Mouse (Mus musculus) G1E-ER4 (cell line): Measurements from ENCODE around the gene Osbpl8. TPM values are rescaled to one million over a fixed set of nuclear protein-coding genes. Genes with fewer than 3 reads are reported as not detected.

ENCODE experiments used
- GATA1 ChIP-seq: IDR thresholded peaks from one replicate; pipeline ENCODE4 v1.8.0; 2012; ENCODE audit warnings: low read length, inconsistent platforms
- polyA plus RNA-seq: library from polyadenylated mRNA; stranded (reverse); fragments of >175 nt; gene quantifications from 2 replicates; pipeline ENCODE4 v1.2.3, GENCODE M21; 2012

The Osbpl8 gene
- polyA plus RNA-seq, 1 experiment: 6.6 TPM

- TF ChIP-seq GATA1: no peak
Measured at GRCm38 (mm10) chr10:111343555-111343954, 179.0 kb downstream of the Osbpl8 start.

Other genes starting within 250 kb of the Osbpl8 start
- gene Csrp2, start 245.0 kb upstream of the Osbpl8 start, polyA plus RNA-seq: not detected in 2 replicates
- gene Zdhhc17, start 154.6 kb upstream of the Osbpl8 start, polyA plus RNA-seq: 1.3 and 1.4 TPM in 2 replicates
- gene Bbs10, start 133.9 kb downstream of the Osbpl8 start, polyA plus RNA-seq: 0.65 and 0.94 TPM in 2 replicates